Mouse (Mus musculus) midbrain, embryonic 12.5 days (tissue): ENCODE results near the gene Samd3. TPM values are rescaled to one million over a fixed set of nuclear protein-coding genes. Genes with fewer than 3 reads are reported as not detected.

Source experiments
- ATAC-seq: fragments of 200-750 bp; cut with Nextera tagmentation; 2 replicates; pipeline ENCODE4 v1.8.0; 2017; ENCODE audit warnings: low read depth, moderate TSS enrichment, moderate library complexity; ENCODE audit not compliant: low FRiP score
- H3K27ac ChIP-seq: fragments of 300-500 bp; sonication (generic); replicated peaks from 2 replicates; pipeline ENCODE4 v1.5.1; 2016; ENCODE audit warnings: mild to moderate bottlenecking
- H3K27me3 ChIP-seq: fragments of 300-500 bp; sonication (generic); 2 replicates; pipeline ENCODE4 v1.6.1; 2016; ENCODE audit warnings: mild to moderate bottlenecking
- H3K36me3 ChIP-seq: fragments of 300-500 bp; sonication (generic); 2 replicates; pipeline ENCODE4 v1.6.1; 2016
- H3K4me1 ChIP-seq: fragments of 300-500 bp; sonication (generic); 2 replicates; pipeline ENCODE4 v1.6.1; 2016
- H3K4me2 ChIP-seq: fragments of 300-500 bp; sonication (generic); replicated peaks from 2 replicates; pipeline ENCODE4 v1.6.1; 2016; ENCODE audit warnings: mild to moderate bottlenecking, moderate library complexity
- H3K4me3 ChIP-seq: fragments of 300-500 bp; sonication (generic); 2 replicates; pipeline ENCODE4 v1.5.1; 2016; ENCODE audit warnings: mild to moderate bottlenecking
- H3K9ac ChIP-seq: fragments of 300-500 bp; sonication (generic); replicated peaks from 2 replicates; pipeline ENCODE4 v1.6.1; 2016; ENCODE audit warnings: mild to moderate bottlenecking, moderate library complexity
- H3K9me3 ChIP-seq: fragments of 300-500 bp; sonication (generic); 2 replicates; pipeline ENCODE4 v1.6.1; 2016; ENCODE audit warnings: mild to moderate bottlenecking
- WGBS: fragments of 180-500 bp; shearing (Covaris S2); methylation state at CpG from one replicate; pipeline ENCODE4 v1.1.7; 2016; 5-methylcytosine and 5-hydroxymethylcytosine counted together
- polyA plus RNA-seq: library from polyadenylated mRNA; unstranded; fragments of >200 nt; fragmentation: Nextera tagmentation; extraction: Ambion mirVana; gene quantifications from 2 replicates; pipeline ENCODE4 v1.2.1, GENCODE M21; 2016

Gene Samd3
- polyA plus RNA-seq, 1 experiment from 2014 or later, result 0.77 TPM

DNA sequence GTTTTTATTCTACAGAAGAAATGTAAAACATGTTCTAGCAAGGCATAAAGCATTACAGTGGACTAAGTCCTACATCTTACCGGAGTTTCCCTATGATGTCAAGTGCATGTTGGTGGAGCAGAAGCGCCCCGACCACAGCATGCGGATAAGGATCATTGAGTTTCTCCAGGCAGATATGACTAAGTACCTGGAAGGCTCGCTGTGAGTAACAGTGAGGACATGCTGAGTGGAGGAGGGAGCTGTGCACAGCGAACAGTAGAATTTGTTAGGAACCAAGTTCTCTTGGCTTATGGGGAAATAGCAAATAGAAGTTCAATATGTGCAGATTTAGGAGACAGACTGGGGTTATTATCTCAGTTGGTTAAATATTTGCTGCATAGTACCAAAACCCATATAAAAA, 15.0 kb downstream of the Samd3 start:
- no peaks in the 10 kb centered on the region for H3K4me1 ChIP-seq
- H3K27ac ChIP-seq, result no peak overlapping the region
- WGBS, result 91% methylated on average over 6 of the region's 6 CpGs
- no peak overlapping the region for H3K4me3 ChIP-seq
- H3K9me3 ChIP-seq, result no peaks in the 10 kb centered on the region
- no peak overlapping the region for H3K4me2 ChIP-seq
- no peak overlapping the region for H3K9ac ChIP-seq
- H3K27me3 ChIP-seq, result no peaks in the 10 kb centered on the region
- no peaks in the 10 kb centered on the region for H3K36me3 ChIP-seq
- no peak for ATAC-seq

DNA sequence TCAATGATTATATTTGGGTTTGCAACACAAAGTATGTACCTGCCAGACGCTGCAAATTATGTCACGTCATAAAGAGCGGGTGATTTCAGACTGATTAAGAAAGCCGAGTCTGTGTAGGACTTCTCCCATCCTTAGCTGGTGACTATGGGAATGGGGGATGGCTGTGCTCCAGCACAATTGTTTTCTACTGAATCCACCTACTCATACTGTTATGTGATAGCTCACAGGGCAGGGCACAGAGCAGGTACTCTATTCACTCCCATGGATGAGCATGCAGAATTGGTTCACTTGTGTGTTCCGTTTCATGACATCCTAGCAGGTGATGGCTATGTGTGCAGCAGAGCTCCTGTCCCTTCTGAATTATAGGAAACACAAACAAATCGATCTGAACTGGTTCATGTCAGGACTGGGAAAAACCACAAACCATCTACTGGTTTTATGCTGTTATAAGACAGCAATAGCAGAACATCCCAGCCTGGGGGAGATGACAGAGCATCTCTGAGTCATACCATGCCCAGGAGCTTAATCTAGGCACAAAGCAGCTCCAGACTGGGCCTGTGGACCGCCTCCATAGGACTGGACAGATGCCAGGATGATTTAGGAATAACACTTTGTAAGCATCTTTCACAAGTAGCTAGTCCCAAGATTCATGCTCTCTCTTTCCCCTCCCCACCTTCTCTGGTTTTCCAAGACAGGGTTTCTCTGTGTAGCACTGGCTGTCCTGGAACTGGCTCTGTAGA, 20.1 kb downstream of the Samd3 start:
- no peaks in the 10 kb centered on the region for H3K27me3 ChIP-seq
- H3K4me3 ChIP-seq, result no peak overlapping the region
- H3K4me1 ChIP-seq, result no peaks in the 10 kb centered on the region
- WGBS, result 90% methylated on average over 7 of the region's 7 CpGs
- no peak overlapping the region for H3K27ac ChIP-seq
- H3K9ac ChIP-seq, result no peak overlapping the region
- no peaks in the 10 kb centered on the region for H3K36me3 ChIP-seq
- no peak overlapping the region for H3K4me2 ChIP-seq
- H3K9me3 ChIP-seq, result no peaks in the 10 kb centered on the region
- no peak for ATAC-seq

DNA sequence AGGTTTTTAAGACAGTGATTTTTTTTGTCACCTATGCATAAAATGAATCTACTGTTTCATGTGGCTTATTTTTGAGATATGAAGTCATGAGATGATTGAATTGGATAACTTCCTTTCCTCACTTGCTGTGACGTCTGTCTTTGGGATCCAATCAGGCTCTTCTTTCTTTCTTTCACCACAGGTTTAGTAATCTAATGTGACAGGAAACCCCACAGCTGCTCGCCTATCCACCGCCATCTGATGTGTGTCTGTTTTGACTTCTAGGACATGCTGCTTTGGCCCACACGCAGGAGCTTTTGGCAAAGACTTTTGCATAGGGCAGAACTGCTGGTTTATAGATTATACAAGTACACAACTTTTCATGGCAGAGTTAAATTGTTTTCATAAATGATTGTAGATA, 30.4 kb downstream of the Samd3 start:
- ATAC-seq, result no peak
- no peaks in the 10 kb centered on the region for H3K9me3 ChIP-seq
- no peaks in the 10 kb centered on the region for H3K4me1 ChIP-seq
- H3K27me3 ChIP-seq, result no peaks in the 10 kb centered on the region
- H3K9ac ChIP-seq, result no peak overlapping the region
- 83% methylated on average over 4 of the region's 4 CpGs for WGBS
- H3K36me3 ChIP-seq, result no peaks in the 10 kb centered on the region
- no peak overlapping the region for H3K27ac ChIP-seq
- no peak overlapping the region for H3K4me2 ChIP-seq
- no peak overlapping the region for H3K4me3 ChIP-seq

DNA sequence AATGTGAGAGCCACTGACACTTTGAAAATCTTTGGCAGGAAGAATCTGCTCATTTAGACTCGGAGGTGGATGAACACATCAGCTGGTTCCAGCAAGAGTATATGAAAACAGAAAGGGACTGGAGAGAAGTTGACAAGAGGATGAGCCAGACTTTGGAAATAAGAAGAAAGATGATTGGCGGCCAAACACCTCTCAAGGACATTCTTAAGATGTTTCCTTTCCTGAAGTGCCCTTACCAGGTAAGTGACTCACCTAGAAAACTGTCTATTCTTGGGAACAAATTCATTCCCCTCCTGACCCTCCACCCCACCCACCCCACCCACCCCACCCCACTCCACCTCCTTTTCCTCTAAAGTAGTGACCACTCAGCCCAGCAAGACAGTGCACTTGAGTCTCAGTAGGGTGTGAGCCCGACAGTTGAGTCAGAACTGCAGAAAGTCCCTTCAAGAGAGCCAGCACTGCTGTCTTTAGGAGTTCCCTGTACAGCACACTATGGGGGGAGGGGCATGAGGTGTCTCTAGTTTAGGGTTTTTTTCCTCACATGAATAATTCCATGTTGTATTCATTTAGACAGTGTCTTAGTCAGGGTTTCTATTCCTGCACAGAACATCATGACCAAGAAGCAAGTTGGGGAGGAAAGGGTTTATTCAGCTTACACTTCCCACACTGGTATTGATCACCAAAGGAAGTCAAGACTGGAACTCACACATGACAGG, 34.4 kb downstream of the Samd3 start:
- H3K9me3 ChIP-seq, result no peaks in the 10 kb centered on the region
- no peaks in the 10 kb centered on the region for H3K36me3 ChIP-seq
- no peak for ATAC-seq
- H3K4me2 ChIP-seq, result no peak overlapping the region
- H3K4me3 ChIP-seq, result no peak overlapping the region
- WGBS, result 81% methylated on average over 3 of the region's 3 CpGs
- H3K27ac ChIP-seq, result no peak overlapping the region
- H3K9ac ChIP-seq, result no peak overlapping the region
- H3K4me1 ChIP-seq, result no peaks in the 10 kb centered on the region
- H3K27me3 ChIP-seq, result no peaks in the 10 kb centered on the region

DNA sequence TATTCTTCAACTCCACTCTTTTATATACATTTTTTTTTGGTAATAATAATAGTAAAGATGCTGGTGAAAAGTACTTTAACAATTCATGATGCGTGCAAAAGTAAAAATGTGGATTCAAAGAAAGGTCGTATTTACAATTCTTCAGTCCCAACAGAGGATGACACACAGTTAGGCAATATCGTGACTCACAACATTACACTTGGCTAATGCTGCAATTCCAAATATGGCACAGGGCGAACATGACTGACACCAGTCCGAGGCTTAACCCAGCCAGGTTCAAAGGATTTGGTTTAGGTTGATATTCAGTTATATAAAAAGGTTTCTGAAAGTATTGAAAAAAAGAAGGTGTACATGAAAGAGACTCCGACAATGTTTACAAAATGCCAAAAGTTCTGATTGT, 45.9 kb downstream of the Samd3 start:
- 93% methylated on average over 6 of the region's 6 CpGs for WGBS
- Histone ChIP-seq H3K4me3 (no peak overlapping the region), H3K9me3 (no peaks in the 10 kb centered on the region), H3K27ac (no peak overlapping the region), H3K9ac (no peak overlapping the region), H3K4me1 (no peaks in the 10 kb centered on the region), H3K27me3 (no peaks in the 10 kb centered on the region), H3K4me2 (no peak overlapping the region), H3K36me3 (peaks cover 53% of the 10 kb centered on the region)
- ATAC-seq, result no peak

DNA sequence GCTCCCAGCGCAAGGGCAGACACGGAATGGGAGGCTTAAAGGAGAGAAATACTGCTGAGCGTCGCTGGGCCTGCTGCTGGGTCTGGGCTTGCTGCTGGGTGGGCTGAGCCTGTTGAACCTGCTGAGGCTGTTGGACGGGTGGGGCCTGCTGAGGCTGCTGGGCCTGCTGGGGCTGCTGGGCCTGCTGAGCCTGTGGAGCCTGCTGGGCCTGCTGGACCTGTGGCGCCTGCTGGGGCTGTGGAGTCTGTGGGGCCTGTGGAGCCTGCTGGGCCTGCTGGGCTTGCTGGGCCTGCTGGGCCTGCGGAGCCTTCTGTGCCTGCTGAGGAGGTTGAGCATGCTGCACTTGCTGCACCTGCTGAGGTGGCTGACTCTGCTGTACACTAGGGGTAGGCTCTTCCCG, 50.5 kb downstream of the Samd3 start:
- H3K9ac ChIP-seq, result no peak overlapping the region
- 43% methylated on average over 8 of the region's 8 CpGs for WGBS
- H3K27ac ChIP-seq, result no peak overlapping the region
- no peak overlapping the region for H3K4me3 ChIP-seq
- H3K4me1 ChIP-seq, result no peaks in the 10 kb centered on the region
- no peaks in the 10 kb centered on the region for H3K27me3 ChIP-seq
- H3K36me3 ChIP-seq, result peaks cover 52% of the 10 kb centered on the region
- no peak for ATAC-seq
- no peaks in the 10 kb centered on the region for H3K9me3 ChIP-seq
- no peak overlapping the region for H3K4me2 ChIP-seq

DNA sequence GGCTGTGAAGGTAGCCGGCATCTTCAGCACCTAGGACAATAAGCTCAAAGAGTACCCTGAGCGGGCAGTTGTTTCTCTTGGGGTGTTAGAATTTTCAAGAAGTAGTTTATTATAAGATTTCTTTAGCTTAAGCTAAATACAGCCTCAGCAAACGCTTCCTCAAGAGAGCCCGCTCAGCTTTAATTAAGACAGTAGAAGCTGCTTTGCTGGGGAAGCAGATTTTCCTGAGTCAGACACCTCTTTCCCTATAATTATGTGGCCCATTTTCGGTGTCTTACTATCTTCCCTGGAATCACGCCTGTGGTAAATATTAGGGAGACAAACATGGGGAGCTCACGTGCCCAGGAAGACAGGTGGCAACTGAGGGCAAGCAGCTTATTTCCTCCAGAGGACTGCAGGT, 57.6 kb downstream of the Samd3 start:
- Histone ChIP-seq H3K27ac (no peak overlapping the region), H3K36me3 (peaks cover 29% of the 10 kb centered on the region), H3K4me3 (no peak overlapping the region), H3K9ac (no peak overlapping the region), H3K27me3 (no peaks in the 10 kb centered on the region), H3K4me1 (no peaks in the 10 kb centered on the region; the same call in 1 of the 2 replicates), H3K9me3 (no peaks in the 10 kb centered on the region), H3K4me2 (no peak overlapping the region)
- WGBS, result 88% methylated on average over 7 of the region's 7 CpGs
- no peak for ATAC-seq

DNA sequence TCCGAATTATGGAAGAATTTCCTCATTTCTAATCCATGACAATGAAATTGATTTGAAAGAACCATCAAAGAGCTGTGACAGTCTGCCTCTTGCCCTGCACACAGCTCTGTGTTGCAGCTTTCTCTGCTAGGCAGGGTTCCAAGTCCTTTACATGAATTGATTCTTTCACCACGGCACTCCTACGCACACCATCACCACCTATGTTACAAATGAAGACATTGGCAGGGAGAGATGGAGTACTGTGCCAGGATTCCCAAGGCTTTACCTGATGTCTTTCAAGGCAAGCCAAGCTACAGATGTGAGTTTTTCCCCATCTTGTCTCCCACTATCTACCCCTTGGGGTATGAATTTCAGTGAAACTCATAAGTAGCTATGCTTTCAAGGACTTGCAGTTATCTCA, 67.7 kb downstream of the Samd3 start:
- Histone ChIP-seq H3K9ac (no peak overlapping the region), H3K4me3 (no peak overlapping the region), H3K4me1 (no peaks in the 10 kb centered on the region), H3K27me3 (no peaks in the 10 kb centered on the region), H3K4me2 (no peak overlapping the region), H3K36me3 (peaks cover 53% of the 10 kb centered on the region), H3K9me3 (no peaks in the 10 kb centered on the region), H3K27ac (no peak overlapping the region)
- WGBS, result 90% methylated on average over 3 of the region's 3 CpGs
- no peak for ATAC-seq

DNA sequence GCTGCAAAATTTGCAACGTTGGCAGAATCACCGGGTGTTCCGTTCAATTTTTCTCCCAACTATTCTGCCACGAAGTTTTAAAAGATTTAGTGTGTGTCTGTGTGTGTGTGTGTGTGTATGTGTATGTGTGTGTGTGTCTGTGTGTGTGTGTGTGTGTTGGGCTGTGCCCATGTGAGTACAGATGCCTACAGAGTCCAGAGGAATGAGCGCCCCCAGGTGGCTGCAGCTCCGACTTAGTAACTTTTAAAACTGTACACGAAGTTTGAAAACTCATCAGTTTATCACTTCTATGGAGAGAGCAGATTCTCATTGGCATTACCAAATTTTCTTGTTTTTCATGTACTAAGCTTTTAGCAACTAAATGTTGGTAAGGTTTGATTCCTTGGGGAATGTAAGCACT, 68.1 kb downstream of the Samd3 start:
- Histone ChIP-seq H3K4me3 (no peak overlapping the region), H3K27me3 (no peaks in the 10 kb centered on the region), H3K4me2 (no peak overlapping the region), H3K9me3 (no peaks in the 10 kb centered on the region), H3K4me1 (no peaks in the 10 kb centered on the region), H3K27ac (no peak overlapping the region), H3K36me3 (peaks cover 52% of the 10 kb centered on the region), H3K9ac (no peak overlapping the region)
- no peak for ATAC-seq
- 89% methylated on average over 7 of the region's 7 CpGs for WGBS

DNA sequence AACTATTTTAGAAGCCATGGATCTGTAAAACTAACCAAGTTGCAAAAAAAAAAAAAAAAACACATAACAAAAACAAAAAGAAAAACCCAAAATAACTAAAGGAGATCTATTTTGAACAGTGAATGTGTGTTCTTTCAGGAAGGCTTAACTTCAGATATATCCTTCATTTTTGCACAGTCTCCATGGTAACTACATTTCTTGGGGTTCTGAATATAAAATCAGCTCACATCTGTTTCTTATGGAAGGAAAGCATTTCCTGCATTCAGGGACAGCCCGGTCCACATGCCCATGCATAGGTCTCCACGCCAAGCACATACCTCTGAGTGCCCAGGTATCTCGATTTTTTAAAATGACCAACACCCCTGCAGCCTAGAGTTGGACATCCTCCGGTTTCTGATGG, 72.8 kb downstream of the Samd3 start:
- no peak for ATAC-seq
- 92% methylated on average over 4 of the region's 4 CpGs for WGBS
- Histone ChIP-seq H3K27ac (no peak overlapping the region), H3K4me1 (no peaks in the 10 kb centered on the region), H3K9ac (no peak overlapping the region), H3K9me3 (no peaks in the 10 kb centered on the region), H3K27me3 (no peaks in the 10 kb centered on the region), H3K36me3 (peaks cover 35% of the 10 kb centered on the region), H3K4me3 (no peak overlapping the region), H3K4me2 (no peak overlapping the region)

DNA sequence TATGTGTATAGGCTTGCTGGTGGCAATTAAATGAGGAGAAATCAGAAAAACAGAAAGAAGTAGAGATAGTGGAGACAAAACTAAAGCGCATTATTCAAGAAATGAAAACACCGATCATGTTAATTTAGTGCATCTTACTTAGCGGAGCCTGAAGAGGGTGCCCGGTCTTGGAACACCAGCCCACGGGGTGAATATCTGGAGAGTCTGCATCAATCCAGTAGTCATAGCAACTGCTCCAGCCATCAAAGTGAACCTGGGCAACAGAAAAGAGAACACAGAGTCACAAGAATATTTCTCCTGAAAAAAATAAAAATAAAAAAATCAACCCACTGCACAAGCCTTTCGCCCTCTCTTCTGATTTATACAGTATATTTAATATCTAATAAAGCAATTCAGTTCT, 74.0 kb downstream of the Samd3 start:
- no peak for ATAC-seq
- H3K4me3 ChIP-seq, result no peak overlapping the region
- H3K4me2 ChIP-seq, result no peak overlapping the region
- H3K9ac ChIP-seq, result no peak overlapping the region
- no peaks in the 10 kb centered on the region for H3K27me3 ChIP-seq
- H3K4me1 ChIP-seq, result no peaks in the 10 kb centered on the region
- peaks cover 35% of the 10 kb centered on the region for H3K36me3 ChIP-seq
- no peaks in the 10 kb centered on the region for H3K9me3 ChIP-seq
- 86% methylated on average over 6 of the region's 6 CpGs for WGBS
- no peak overlapping the region for H3K27ac ChIP-seq

DNA sequence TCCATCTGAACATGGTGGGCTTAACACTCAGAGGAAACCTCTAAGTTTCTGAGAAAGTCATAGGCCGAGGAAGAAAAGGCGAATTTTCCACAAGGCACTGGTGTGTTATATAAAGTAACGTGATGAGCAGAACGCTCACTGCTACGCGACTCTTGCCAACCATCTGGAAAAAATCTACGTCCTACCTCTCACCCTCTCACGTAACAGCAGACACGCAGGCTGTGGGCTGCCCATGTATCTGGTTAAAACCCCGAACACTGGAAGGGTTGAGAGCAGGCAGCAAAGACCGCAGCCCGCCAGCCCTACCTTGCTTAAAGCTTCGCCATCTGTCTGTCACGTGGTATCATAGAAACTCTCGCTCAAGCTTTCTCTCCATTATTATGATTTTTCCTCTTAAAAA, 84.8 kb downstream of the Samd3 start:
- Histone ChIP-seq H3K9ac (no peak overlapping the region), H3K27me3 (no peaks in the 10 kb centered on the region), H3K4me3 (no peak overlapping the region), H3K4me1 (no peaks in the 10 kb centered on the region), H3K9me3 (no peaks in the 10 kb centered on the region), H3K36me3 (peaks cover 71% of the 10 kb centered on the region), H3K27ac (no peak overlapping the region), H3K4me2 (no peak overlapping the region)
- 94% methylated on average over 15 of the region's 15 CpGs for WGBS
- ATAC-seq, result no peak
